Comparison of ENCODE assay signal across 20 mouse cellular contexts in genomic region chr11:7081893-7082292, GRCm38 (mm10). TPM values are rescaled to one million over a fixed set of nuclear protein-coding genes. Genes with fewer than 3 reads are reported as not detected.
DNase-seq lines count a peak whose midpoint lies in the region; ATAC-seq and TF ChIP-seq lines count a peak whose summit lies in the region.
"Had no signal": no experiment of that assay in that cellular context is flagged by ENCODE, and none has a peak within 500 bp of the region (broad histone marks: within the 10 kb centered on the region; RNA-seq: fewer than 3 reads in every experiment).

No protein-coding gene starts in this region.

- 0 out of 2 replicates have a peak, but pooled peaks cover 8% of the 10 kb centered on the region for H3K36me3 ChIP-seq in forebrain, postnatal 0 days (ENCODE audit: insufficient read depth)
- H3K36me3 ChIP-seq in forebrain, embryonic 13.5 days (ENCODE audit: poor library complexity, severe bottlenecking): no peaks in the 10 kb centered on the region
- H3K36me3 ChIP-seq: G1E had no signal

- H3K9ac ChIP-seq in forebrain, postnatal 0 days: no peak overlapping the region
- no peak overlapping the region for H3K9ac ChIP-seq in forebrain, embryonic 13.5 days

- no peak overlapping the region for H3K4me3 ChIP-seq in forebrain, postnatal 0 days (ENCODE audit: low read depth, low read length)
- no peak overlapping the region for H3K4me3 ChIP-seq in forebrain, embryonic 13.5 days

- no peak overlapping the region for H3K27ac ChIP-seq in forebrain, postnatal 0 days (ENCODE audit: low read depth, low read length)
- H3K27ac ChIP-seq in forebrain, embryonic 13.5 days: no peak overlapping the region

- WGBS in forebrain, postnatal 0 days: 97% methylated on average over 1 of the region's 1 CpGs
- WGBS in forebrain, embryonic 13.5 days: 96% methylated on average over 1 of the region's 1 CpGs

- TF ChIP-seq CTCF in forebrain, postnatal 0 days (IDR thresholded peaks at IDR 0.05; ENCODE audit: low read depth): no peak

- H3K9me3 ChIP-seq in forebrain, postnatal 0 days (ENCODE audit: low read length): no peaks in the 10 kb centered on the region
- no peaks in the 10 kb centered on the region for H3K9me3 ChIP-seq in forebrain, embryonic 13.5 days (replicated peaks)

- peak; percentile 10 for DNase-seq in cerebellum, adult 9-11 months
- DNase-seq in cerebellum, adult 11-12 months: no peak
- no peak for DNase-seq in forebrain, postnatal 0 days
- DNase-seq in frontal cortex, postnatal 25 days (ENCODE audit: low spot score in 2 of 2): no peak
- DNase-seq: adrenal gland, adult 2 months; adrenal gland, adult 8-10 months; adrenal gland, postnatal 10 days; adrenal gland, postnatal 14 days; adrenal gland, postnatal 25 days; adrenal gland, postnatal 36 days; B cell, adult 2 months; cerebellum, adult 11 months; cerebellum, adult 18-20 months; cerebellum, adult 2 months had no signal

- no peaks in the 10 kb centered on the region for H3K4me1 ChIP-seq in forebrain, postnatal 0 days (ENCODE audit: insufficient read depth)
- H3K4me1 ChIP-seq in forebrain, embryonic 13.5 days: no peaks in the 10 kb centered on the region

- ATAC-seq in forebrain, postnatal 0 days: peak; percentile 32; the same call in 1 of the 2 replicates
- ATAC-seq in forebrain, embryonic 13.5 days: no peak
- ATAC-seq in frontal cortex, adult (ENCODE audit: low TSS enrichment): peak; percentile 63
- ATAC-seq: activated CD4-positive, CD25-positive, alpha-beta regulatory T cell, adult 4 months; CD4-positive, CD25-positive, alpha-beta regulatory T cell, adult 4 months; Patski had no signal

- no peaks in the 10 kb centered on the region for H3K27me3 ChIP-seq in forebrain, postnatal 0 days (ENCODE audit: insufficient read depth, low read length)
- no peaks in the 10 kb centered on the region for H3K27me3 ChIP-seq in forebrain, embryonic 13.5 days
- H3K27me3 ChIP-seq: Patski had no signal

- no peak overlapping the region for H3K4me2 ChIP-seq in forebrain, postnatal 0 days (ENCODE audit: low read depth)
- no peak overlapping the region for H3K4me2 ChIP-seq in forebrain, embryonic 13.5 days

RNA-seq across cellular contexts. Expression of gene Adcy1, which starts 18.6 kb away (rescaled TPM):
- total RNA-seq in forebrain, postnatal 0 days (2014; rRNA removed): 115 and 159 TPM in 2 replicates
- 12.6 and 13.6 TPM in 2 replicates for polyA plus RNA-seq in forebrain, postnatal 0 days (2015; fragmentation: Nextera tagmentation; extraction: Ambion mirVana)
- polyA plus RNA-seq in forebrain, embryonic 13.5 days (2015; fragmentation: Nextera tagmentation; extraction: Ambion mirVana): 1.6 and 1.9 TPM in 2 replicates
- polyA plus RNA-seq: CD4-positive, CD25-positive, alpha-beta regulatory T cell, adult 4 months; G1E had no signal
